Mouse (Mus musculus): ENCODE measurements around the gene Prodh2.

- no peak for TF ChIP-seq CTCF (IDR thresholded peaks at IDR 0.05; ENCODE audit: insufficient read depth, low read depth, low read length)
- TF ChIP-seq POLR2A (IDR thresholded peaks at IDR 0.05; ENCODE audit: insufficient read depth, low read depth, low read length) = no peak
These were observed 24.9 kb downstream of the Prodh2 start for GRCm38 (mm10) chr7:30518325-30518724.

Measured in olfactory bulb, adult 2 months (tissue).